Mouse (Mus musculus) embryonic facial prominence, embryonic 12.5 days (tissue): ENCODE measurements around the gene Kbtbd7. TPM values are rescaled to one million over a fixed set of nuclear protein-coding genes. Genes with fewer than 3 reads are reported as not detected.

ENCODE experiments used
- ATAC-seq: fragments of 200-750 bp; cut with Nextera tagmentation; 2 replicates; pipeline ENCODE4 v1.8.0; 2017; ENCODE audit not compliant: insufficient number of reproducible peaks, insufficient read depth, low FRiP score, low TSS enrichment
- H3K27ac ChIP-seq: fragments of 300-500 bp; sonication (generic); 2 replicates; pipeline ENCODE4 v1.5.1; 2016; ENCODE audit warnings: mild to moderate bottlenecking
- H3K27me3 ChIP-seq: fragments of 300-500 bp; sonication (generic); 2 replicates; pipeline ENCODE4 v1.6.1; 2016; ENCODE audit warnings: mild to moderate bottlenecking, moderate library complexity
- H3K36me3 ChIP-seq: fragments of 300-500 bp; sonication (generic); 2 replicates; pipeline ENCODE4 v1.6.1; 2016; ENCODE audit warnings: mild to moderate bottlenecking
- H3K4me1 ChIP-seq: fragments of 300-500 bp; sonication (generic); 2 replicates; pipeline ENCODE4 v1.6.1; 2016
- H3K4me2 ChIP-seq: fragments of 300-500 bp; sonication (generic); replicated peaks from 2 replicates; pipeline ENCODE4 v1.6.1; 2016; ENCODE audit warnings: mild to moderate bottlenecking, moderate library complexity
- H3K4me3 ChIP-seq: fragments of 300-500 bp; sonication (generic); 2 replicates; pipeline ENCODE4 v1.5.1; 2016; ENCODE audit warnings: mild to moderate bottlenecking
- H3K9ac ChIP-seq: fragments of 300-500 bp; sonication (generic); 2 replicates; pipeline ENCODE4 v1.6.1; 2016; ENCODE audit warnings: mild to moderate bottlenecking, moderate library complexity
- H3K9me3 ChIP-seq: fragments of 300-500 bp; sonication (generic); 2 replicates; pipeline ENCODE4 v1.6.1; 2016; ENCODE audit warnings: mild to moderate bottlenecking, moderate library complexity
- WGBS: fragments of 180-500 bp; shearing (Covaris S2); methylation state at CpG from one replicate; pipeline ENCODE4 v1.1.7; 2016; 5-methylcytosine and 5-hydroxymethylcytosine counted together
- polyA plus RNA-seq: library from polyadenylated mRNA; unstranded; fragments of >200 nt; fragmentation: Nextera tagmentation; extraction: Ambion mirVana; gene quantifications from 2 replicates; pipeline ENCODE4 v1.2.1, GENCODE M21; 2016

Kbtbd7 gene
- polyA plus RNA-seq = 21.0 and 21.2 TPM in 2 replicates

DNA sequence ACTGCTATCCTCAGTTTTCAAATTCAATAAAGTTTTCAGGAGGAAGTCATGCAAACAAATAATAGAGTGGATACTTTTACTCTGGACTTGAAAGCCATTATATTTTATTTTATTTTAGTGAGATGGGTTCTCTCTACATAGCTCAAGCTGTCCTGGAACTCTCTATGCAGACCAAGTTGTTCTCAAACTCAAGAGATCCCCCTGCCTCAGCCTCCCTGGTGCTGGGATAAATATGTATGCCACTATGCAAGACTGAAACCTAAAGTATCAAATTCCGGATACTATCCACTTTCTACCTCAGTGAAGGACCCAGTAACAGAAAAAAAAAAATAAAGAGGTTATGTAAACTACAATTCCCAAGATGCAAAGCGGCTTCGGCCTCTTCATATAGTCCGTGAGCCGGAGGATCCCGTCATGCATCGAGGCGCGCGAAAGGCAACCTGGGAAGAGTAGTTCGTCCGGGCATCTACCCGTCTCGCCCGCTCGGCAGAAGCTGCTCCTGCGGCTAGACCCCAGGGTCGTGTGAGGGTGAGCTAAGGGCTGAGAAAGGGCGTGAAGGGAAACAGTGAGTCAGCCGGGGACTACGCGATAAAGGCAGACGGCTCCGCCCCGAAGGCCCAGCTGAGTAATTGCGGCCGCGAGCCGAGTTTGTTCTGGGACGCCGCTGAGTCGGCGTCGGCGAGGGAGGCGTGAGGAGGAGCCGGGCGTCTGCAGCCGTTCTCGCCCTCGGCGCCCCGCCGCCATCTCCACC lies at the start of gene Kbtbd7:
Kbtbd7 (plus strand) TSS at position 533 of the 751 bp plus-strand sequence.
- ATAC-seq = peak; percentile 98
- H3K9me3 ChIP-seq = peaks cover 14% of the 10 kb centered on the region; the same call in 1 of the 2 replicates

DNA sequence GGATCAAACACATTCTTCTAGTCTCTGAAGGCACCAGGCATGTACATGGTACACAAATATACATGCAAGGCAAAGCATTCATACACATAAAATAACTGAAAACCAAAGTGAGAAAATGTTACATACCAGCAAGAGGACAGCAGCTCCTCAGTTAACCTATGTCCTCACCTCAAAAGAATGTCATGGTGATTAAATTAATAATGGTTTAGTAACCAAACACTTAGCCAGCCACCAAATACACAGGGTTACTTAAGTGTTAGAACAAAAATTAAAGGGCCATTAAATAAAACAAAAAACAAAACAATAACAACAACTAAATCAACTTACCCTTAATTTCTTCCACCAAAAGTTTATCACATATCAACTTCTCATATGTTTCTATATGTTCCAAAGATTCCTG lies 49.3 kb upstream of the Kbtbd7 start:
- Histone ChIP-seq H3K4me1 (no peaks in the 10 kb centered on the region), H3K9me3 (no peaks in the 10 kb centered on the region), H3K36me3 (peaks cover 23% of the 10 kb centered on the region), H3K4me3 (no peak overlapping the region), H3K27me3 (no peaks in the 10 kb centered on the region), H3K9ac (no peak overlapping the region), H3K4me2 (no peak overlapping the region), H3K27ac (no peak overlapping the region)
- no peak for ATAC-seq

More for the DNA sequence above, at the start of gene Kbtbd7:
- Histone ChIP-seq H3K4me3 (peak within 1 kb of the TSS; percentile 50), H3K27ac (peak within 1 kb of the TSS; percentile 84), H3K9ac (peak within 1 kb of the TSS; percentile 56), H3K4me2 (peak within 1 kb of the TSS; percentile 43), H3K4me1 (no peaks in the 10 kb centered on the region), H3K27me3 (no peaks in the 10 kb centered on the region), H3K36me3 (peaks cover 12% of the 10 kb centered on the region)
- under 1% methylated on average over 33 of the region's 44 CpGs for WGBS

DNA sequence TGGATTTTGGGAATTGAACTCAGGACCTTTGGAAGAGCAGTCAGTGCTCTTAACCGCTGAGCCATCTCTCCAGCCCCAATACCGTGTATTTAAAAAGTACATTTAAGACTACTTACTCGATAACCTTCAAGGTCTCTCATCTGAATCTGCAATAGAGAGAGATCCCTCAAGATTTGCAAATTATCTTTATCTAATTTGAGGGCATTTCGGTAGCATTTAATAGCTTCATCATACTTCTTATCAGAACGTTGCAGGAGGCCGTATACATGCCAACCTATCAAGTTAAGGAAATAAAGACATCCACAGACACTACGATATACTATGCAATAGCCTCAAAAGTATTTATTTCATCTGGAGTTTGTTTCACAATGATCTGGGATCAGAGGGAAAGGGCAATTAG lies 43.2 kb upstream of the Kbtbd7 start:
- Histone ChIP-seq H3K9ac (no peak overlapping the region), H3K27me3 (no peaks in the 10 kb centered on the region), H3K4me1 (no peaks in the 10 kb centered on the region), H3K27ac (no peak overlapping the region), H3K36me3 (peaks cover 27% of the 10 kb centered on the region), H3K9me3 (no peaks in the 10 kb centered on the region), H3K4me3 (no peak overlapping the region), H3K4me2 (no peak overlapping the region)
- no peak for ATAC-seq
- WGBS = 96% methylated on average over 7 of the region's 7 CpGs

DNA sequence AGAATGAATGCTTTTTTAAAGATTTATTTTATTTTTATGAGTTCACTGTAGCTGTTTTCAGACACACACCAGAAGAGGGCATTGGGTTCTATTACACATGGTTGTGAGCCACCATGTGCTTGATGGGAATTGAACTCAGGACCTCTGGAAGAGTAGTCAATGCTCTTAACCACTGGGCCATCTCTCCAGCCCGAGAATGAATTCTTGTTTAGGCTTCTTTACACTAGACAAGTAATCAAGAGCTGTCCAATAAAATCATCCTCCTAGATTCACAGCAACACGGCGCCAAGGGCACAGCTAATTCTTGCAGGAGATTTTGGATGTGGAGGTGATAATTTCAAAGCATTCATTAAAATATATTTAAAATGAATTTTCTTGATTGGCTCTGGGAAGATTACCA lies 38.0 kb upstream of the Kbtbd7 start:
- Histone ChIP-seq H3K4me1 (peaks cover 6% of the 10 kb centered on the region; the same call in 1 of the 2 replicates), H3K27me3 (no peaks in the 10 kb centered on the region), H3K9me3 (no peaks in the 10 kb centered on the region), H3K36me3 (0 out of 2 replicates have a peak, but pooled peaks cover 5% of the 10 kb centered on the region), H3K27ac (no peak overlapping the region), H3K9ac (no peak overlapping the region), H3K4me2 (no peak overlapping the region), H3K4me3 (no peak overlapping the region)
- WGBS = 94% methylated on average over 3 of the region's 3 CpGs
- no peak for ATAC-seq

DNA sequence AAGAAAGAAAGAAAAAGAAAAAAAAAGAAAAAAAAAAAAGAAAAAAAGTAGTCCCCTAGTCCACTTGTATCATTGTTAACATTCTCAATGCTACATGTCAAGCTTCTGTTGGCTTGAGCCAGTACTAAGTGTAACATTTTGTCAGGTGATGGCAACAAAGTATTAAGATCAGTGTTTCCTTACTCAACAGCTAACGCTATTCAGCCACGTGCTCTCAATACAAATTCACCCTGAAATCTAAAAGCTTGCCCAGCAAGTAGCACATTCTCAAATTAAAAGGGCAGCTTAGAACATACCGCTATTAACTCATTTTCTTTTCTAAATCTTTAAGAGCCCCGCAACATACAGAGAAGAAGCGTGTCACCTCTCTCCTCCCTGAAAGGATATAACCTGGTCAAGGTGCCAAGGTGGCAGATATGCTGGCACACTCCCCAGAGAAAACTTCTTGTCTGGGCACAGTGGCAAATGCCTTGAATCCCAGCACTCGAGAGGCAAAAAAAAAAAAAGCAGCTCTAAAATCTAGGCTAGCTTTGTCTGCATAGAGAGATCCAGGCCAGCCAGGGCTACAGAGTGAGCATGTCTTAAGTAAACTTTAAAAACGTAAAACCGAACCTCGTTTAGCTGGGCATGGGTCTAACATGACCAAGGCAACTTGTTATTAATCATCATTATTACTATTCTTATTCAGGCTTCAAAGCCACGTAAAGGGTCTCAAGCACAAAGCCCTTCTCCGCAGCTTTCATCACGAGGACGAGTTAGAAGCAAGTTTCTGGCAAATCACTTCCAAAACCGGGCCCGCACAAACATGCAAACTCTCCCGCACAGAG lies 36.7 kb upstream of the Kbtbd7 start:
- peaks cover 6% of the 10 kb centered on the region; the same call in 1 of the 2 replicates for H3K4me1 ChIP-seq
- WGBS = 1% methylated on average over 16 of the region's 16 CpGs
- H3K9me3 ChIP-seq = no peaks in the 10 kb centered on the region
- peak overlapping the region; percentile 82 for H3K9ac ChIP-seq
- H3K4me2 ChIP-seq = peak overlapping the region; percentile 79
- no peaks in the 10 kb centered on the region for H3K27me3 ChIP-seq
- H3K36me3 ChIP-seq = 0 out of 2 replicates have a peak, but pooled peaks cover 5% of the 10 kb centered on the region
- H3K27ac ChIP-seq = peak overlapping the region; percentile 98
- H3K4me3 ChIP-seq = peak overlapping the region; percentile 87
- ATAC-seq = no peak

DNA sequence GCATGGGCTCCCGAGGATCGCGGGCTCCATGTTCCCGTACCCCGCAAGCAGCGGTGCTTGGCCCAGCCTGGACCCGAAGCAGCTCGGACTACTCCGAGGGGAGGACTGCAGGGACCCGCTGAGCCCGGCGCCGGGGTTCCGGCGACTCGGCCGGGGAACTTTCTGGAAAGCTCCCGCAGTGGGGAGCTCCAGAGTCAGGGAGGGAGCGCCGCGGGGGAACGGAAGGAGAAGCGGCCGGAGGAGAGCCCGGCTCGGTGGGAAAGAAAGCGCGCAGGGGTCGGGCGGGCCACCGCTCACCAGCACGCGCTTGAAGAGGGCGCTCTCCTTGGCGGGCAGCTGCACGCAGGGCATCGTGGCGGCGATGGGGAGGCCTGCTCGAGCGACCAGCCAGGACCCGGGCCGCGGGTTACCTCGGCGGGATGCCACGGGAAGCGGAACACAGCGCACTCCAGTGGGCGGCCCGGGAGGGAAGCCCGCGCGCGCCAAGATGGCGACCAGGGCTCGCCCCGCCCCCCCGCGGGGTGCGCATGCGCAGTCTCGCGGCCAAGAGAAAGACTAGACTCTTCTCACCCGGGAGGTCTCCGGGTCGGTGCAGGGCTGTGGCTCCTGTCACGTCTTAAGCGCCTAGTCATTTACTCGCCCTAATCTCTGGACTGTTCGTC lies 35.9 kb upstream of the Kbtbd7 start, which contains the start of gene Naa16:
Naa16 (minus strand) TSS at position 514 of the 662 bp plus-strand sequence.
- under 1% methylated on average over 71 of the region's 71 CpGs for WGBS

DNA sequence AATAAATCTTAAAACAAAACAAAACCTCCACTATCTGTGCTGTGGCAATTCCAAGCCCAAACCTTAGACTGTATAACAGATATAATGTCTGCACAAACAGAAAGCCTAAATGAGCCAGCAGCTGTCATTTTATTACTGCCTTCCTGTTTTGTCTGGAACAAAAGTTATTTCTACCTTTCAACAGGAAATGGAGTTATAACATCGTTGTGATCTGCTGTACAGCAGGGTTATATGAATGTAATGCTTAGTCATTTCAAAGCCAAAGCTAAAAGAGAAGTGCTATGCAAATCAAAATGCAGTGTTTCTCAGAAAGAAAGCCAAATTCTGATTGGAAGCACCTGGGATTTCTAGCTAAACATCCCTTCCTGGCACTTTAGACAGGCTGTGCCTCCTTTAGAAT lies 33.0 kb upstream of the Kbtbd7 start:
- Histone ChIP-seq H3K4me3 (no peak overlapping the region), H3K9me3 (no peaks in the 10 kb centered on the region), H3K27ac (no peak overlapping the region), H3K4me2 (no peak overlapping the region), H3K27me3 (no peaks in the 10 kb centered on the region), H3K36me3 (no peaks in the 10 kb centered on the region), H3K9ac (no peak overlapping the region), H3K4me1 (peaks cover 6% of the 10 kb centered on the region; the same call in 1 of the 2 replicates)
- no peak for ATAC-seq
- WGBS = 50% methylated on average over 1 of the region's 1 CpGs

More for the DNA sequence above, 35.9 kb upstream of the Kbtbd7 start, which contains the start of gene Naa16:
- Histone ChIP-seq H3K4me3 (peak within 1 kb of the TSS; percentile 87), H3K27me3 (no peaks in the 10 kb centered on the region), H3K27ac (peak within 1 kb of the TSS; percentile 98), H3K9ac (peak within 1 kb of the TSS; percentile 82), H3K4me2 (peak within 1 kb of the TSS; percentile 79), H3K36me3 (0 out of 2 replicates have a peak, but pooled peaks cover 5% of the 10 kb centered on the region), H3K9me3 (no peaks in the 10 kb centered on the region), H3K4me1 (peaks cover 6% of the 10 kb centered on the region; the same call in 1 of the 2 replicates)
- ATAC-seq = peak; percentile 97

DNA sequence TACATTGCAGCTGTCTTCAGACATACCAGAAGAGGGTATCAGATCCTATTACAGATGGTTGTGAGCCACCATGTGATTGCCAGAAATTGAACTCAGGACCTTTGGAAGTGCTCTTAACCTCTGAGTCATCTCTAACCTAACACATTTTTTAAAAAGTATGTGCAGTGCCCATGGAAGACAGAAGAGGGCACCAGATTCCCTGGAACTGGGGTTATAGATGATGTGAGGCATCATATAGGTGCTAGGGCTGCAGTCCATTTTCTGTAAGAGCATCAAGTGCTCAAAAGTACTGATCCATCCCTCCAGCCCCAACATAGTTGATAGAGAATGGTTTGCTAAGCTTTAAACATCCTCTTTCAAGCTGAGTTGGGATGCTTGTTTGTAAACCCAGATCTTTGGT lies 31.7 kb upstream of the Kbtbd7 start:
- Histone ChIP-seq H3K27me3 (no peaks in the 10 kb centered on the region), H3K4me1 (no peaks in the 10 kb centered on the region), H3K4me2 (no peak overlapping the region), H3K9ac (no peak overlapping the region), H3K36me3 (no peaks in the 10 kb centered on the region), H3K4me3 (no peak overlapping the region), H3K9me3 (no peaks in the 10 kb centered on the region), H3K27ac (no peak overlapping the region)
- no peak for ATAC-seq

DNA sequence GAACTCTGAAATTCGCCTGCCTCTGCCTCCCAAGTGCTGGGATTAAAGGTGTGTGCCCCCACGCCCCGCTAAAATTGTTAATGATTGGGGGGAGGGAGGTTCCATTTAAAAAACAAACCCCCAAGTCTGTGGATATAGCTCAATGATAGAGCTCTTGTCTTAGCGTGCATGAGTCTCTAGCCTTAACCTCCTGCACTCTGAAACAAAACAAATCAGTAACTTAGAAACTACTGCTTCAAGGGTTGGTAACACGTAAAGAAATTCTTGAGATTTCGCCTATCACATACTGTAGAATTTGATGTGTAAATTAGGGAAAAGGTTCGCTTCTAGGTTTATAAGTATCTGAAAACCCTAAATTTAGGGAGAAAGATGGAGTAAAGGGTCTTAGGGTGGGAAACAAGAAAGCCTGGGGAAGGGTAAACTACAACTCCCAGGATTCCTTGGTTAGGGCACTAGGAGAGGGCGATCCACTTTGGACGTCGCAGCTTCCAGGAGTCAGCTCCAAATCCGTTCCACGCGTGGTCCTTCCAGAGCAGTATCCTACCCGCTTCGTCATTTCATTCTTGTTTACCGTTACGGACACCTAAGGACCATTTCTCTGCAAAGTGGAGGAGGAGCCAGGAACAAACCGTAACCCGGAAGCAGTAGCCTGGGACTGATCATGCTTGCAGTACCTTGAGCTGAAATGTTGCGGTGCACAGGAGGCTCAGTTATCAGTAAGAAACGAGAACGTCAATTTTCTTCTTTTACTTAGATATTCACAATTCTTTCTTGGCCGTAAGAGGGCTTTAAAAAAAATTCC lies 28.8 kb upstream of the Kbtbd7 start, which contains the start of gene Mtrf1:
Mtrf1 (plus strand) TSS at position 452 of the 802 bp plus-strand sequence.
- no peaks in the 10 kb centered on the region for H3K9me3 ChIP-seq
- 20% methylated on average over 23 of the region's 23 CpGs for WGBS
- H3K36me3 ChIP-seq = no peaks in the 10 kb centered on the region
- peak; percentile 78 for ATAC-seq
- 0 out of 2 replicates have a peak within 1 kb of the TSS, but pooled peaks have one; percentile 30 for H3K9ac ChIP-seq
- peak within 1 kb of the TSS; percentile 89 for H3K27ac ChIP-seq
- H3K4me1 ChIP-seq = no peaks in the 10 kb centered on the region
- H3K4me2 ChIP-seq = peak within 1 kb of the TSS; percentile 52
- no peaks in the 10 kb centered on the region for H3K27me3 ChIP-seq
- peak within 1 kb of the TSS; percentile 51 for H3K4me3 ChIP-seq

DNA sequence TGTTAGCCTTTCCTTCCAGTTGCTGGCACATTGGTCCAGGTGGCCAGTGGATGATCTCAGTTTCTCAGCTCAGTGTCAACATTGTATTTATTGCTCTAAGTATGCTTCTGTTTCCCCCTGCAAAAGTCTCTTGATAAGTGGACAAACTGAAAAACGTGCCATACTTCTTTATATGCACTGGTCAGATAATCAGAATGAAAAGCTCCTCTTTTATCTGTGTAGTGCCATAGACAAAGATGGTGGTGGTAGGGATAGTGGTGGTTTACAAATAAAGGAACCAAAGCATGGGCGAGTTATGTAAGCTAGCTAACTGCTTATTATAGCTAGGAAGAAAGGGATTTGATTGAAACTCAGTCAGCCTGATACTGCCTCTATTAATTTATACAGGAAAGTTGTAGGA lies 18.7 kb upstream of the Kbtbd7 start:
- no peaks in the 10 kb centered on the region for H3K4me1 ChIP-seq
- no peaks in the 10 kb centered on the region for H3K9me3 ChIP-seq
- H3K27me3 ChIP-seq = no peaks in the 10 kb centered on the region
- H3K4me2 ChIP-seq = no peak overlapping the region
- H3K9ac ChIP-seq = no peak overlapping the region
- WGBS = 80% methylated on average over 2 of the region's 2 CpGs
- ATAC-seq = no peak
- H3K36me3 ChIP-seq = peaks cover 9% of the 10 kb centered on the region; the same call in 1 of the 2 replicates
- no peak overlapping the region for H3K27ac ChIP-seq
- no peak overlapping the region for H3K4me3 ChIP-seq
